Mouse (Mus musculus): ENCODE results near the gene Zcchc17. TPM values are rescaled to one million over a fixed set of nuclear protein-coding genes. Genes with fewer than 3 reads are reported as not detected.

The Zcchc17 gene
- polyA plus RNA-seq, 1 experiment from 2014 or later: 77.0 TPM

- Histone ChIP-seq H3K27me3 (ENCODE audit: control insufficient read depth, insufficient read depth, low read length) (peaks cover 2% of the 10 kb centered on the region; the same call in 1 of the 2 replicates), H3K27ac (ENCODE audit: low read depth, low read length) (no peak overlapping the region), H3K4me3 (ENCODE audit: low read depth, low read length) (no peak overlapping the region), H3K4me2 (ENCODE audit: low read depth, low read length, severe bottlenecking) (no peak overlapping the region), H3K9ac (ENCODE audit: low read length) (no peak overlapping the region), H3K4me1 (replicated peaks; ENCODE audit: control insufficient read depth, insufficient read depth, low read length) (peaks cover 7% of the 10 kb centered on the region; the same call in 1 of the 2 replicates), H3K9me3 (ENCODE audit: control insufficient read depth, low read length) (no peaks in the 10 kb centered on the region), H3K36me3 (ENCODE audit: control insufficient read depth, insufficient read depth, low read length) (no peaks in the 10 kb centered on the region)
- DNase-seq (ENCODE audit: low spot score): no peak
- ATAC-seq (replicated peaks; ENCODE audit: low FRiP score): no peak
- WGBS: 89% methylated on average over 6 of the region's 6 CpGs
These were observed 89.0 kb downstream of the Zcchc17 start for GRCm38 (mm10) chr4:130270611-130271347.

GRCm38 (mm10) chr4:130270089-130270488 lies 89.7 kb downstream of the Zcchc17 start:
- peaks cover 4% of the 10 kb centered on the region; the same call in 1 of the 2 replicates for H3K4me1 ChIP-seq (replicated peaks; ENCODE audit: control insufficient read depth, insufficient read depth, low read length)
- no peak for DNase-seq (ENCODE audit: low spot score)
- no peak overlapping the region for H3K4me2 ChIP-seq (ENCODE audit: low read depth, low read length, severe bottlenecking)
- H3K27ac ChIP-seq (ENCODE audit: low read depth, low read length): no peak overlapping the region
- H3K27me3 ChIP-seq (ENCODE audit: control insufficient read depth, insufficient read depth, low read length): no peaks in the 10 kb centered on the region
- no peak overlapping the region for H3K9ac ChIP-seq (ENCODE audit: low read length)
- WGBS: 92% methylated on average over 8 of the region's 8 CpGs
- no peak for ATAC-seq (replicated peaks; ENCODE audit: low FRiP score)
- H3K9me3 ChIP-seq (ENCODE audit: control insufficient read depth, low read length): no peaks in the 10 kb centered on the region
- no peak overlapping the region for H3K4me3 ChIP-seq (ENCODE audit: low read depth, low read length)
- no peaks in the 10 kb centered on the region for H3K36me3 ChIP-seq (ENCODE audit: control insufficient read depth, insufficient read depth, low read length)

- DNase-seq (ENCODE audit: low spot score) (no peak), ATAC-seq (replicated peaks; ENCODE audit: low FRiP score) (no peak)
- Histone ChIP-seq H3K4me1 (replicated peaks; ENCODE audit: control insufficient read depth, insufficient read depth, low read length) (peaks cover 5% of the 10 kb centered on the region; the same call in 1 of the 2 replicates), H3K9me3 (ENCODE audit: control insufficient read depth, low read length) (no peaks in the 10 kb centered on the region), H3K27ac (ENCODE audit: low read depth, low read length) (no peak overlapping the region), H3K4me2 (ENCODE audit: low read depth, low read length, severe bottlenecking) (no peak overlapping the region), H3K27me3 (ENCODE audit: control insufficient read depth, insufficient read depth, low read length) (no peaks in the 10 kb centered on the region), H3K4me3 (ENCODE audit: low read depth, low read length) (no peak overlapping the region), H3K9ac (ENCODE audit: low read length) (no peak overlapping the region), H3K36me3 (ENCODE audit: control insufficient read depth, insufficient read depth, low read length) (no peaks in the 10 kb centered on the region)
- 89% methylated on average over 10 of the region's 10 CpGs for WGBS
These were observed 91.0 kb downstream of the Zcchc17 start for GRCm38 (mm10) chr4:130268736-130269135.

- Histone ChIP-seq H3K4me2 (ENCODE audit: low read depth, low read length, severe bottlenecking) (no peak overlapping the region), H3K27ac (ENCODE audit: low read depth, low read length) (no peak overlapping the region), H3K4me1 (replicated peaks; ENCODE audit: control insufficient read depth, insufficient read depth, low read length) (0 out of 2 replicates have a peak, but pooled peaks cover 5% of the 10 kb centered on the region), H3K9me3 (ENCODE audit: control insufficient read depth, low read length) (no peaks in the 10 kb centered on the region), H3K9ac (ENCODE audit: low read length) (no peak overlapping the region), H3K27me3 (ENCODE audit: control insufficient read depth, insufficient read depth, low read length) (no peaks in the 10 kb centered on the region), H3K36me3 (ENCODE audit: control insufficient read depth, insufficient read depth, low read length) (peaks cover 2% of the 10 kb centered on the region; the same call in 1 of the 2 replicates), H3K4me3 (ENCODE audit: low read depth, low read length) (no peak overlapping the region)
- ATAC-seq (replicated peaks; ENCODE audit: low FRiP score) (no peak), DNase-seq (ENCODE audit: low spot score) (no peak)
- 78% methylated on average over 7 of the region's 7 CpGs for WGBS
These were observed 92.7 kb downstream of the Zcchc17 start for GRCm38 (mm10) chr4:130267069-130267468.

- WGBS: 47% methylated on average over 9 of the region's 9 CpGs
- H3K4me1 ChIP-seq (replicated peaks; ENCODE audit: control insufficient read depth, insufficient read depth, low read length): 0 out of 2 replicates have a peak, but pooled peaks cover 5% of the 10 kb centered on the region
- no peaks in the 10 kb centered on the region for H3K9me3 ChIP-seq (ENCODE audit: control insufficient read depth, low read length)
- no peak overlapping the region for H3K9ac ChIP-seq (ENCODE audit: low read length)
- no peak overlapping the region for H3K4me2 ChIP-seq (ENCODE audit: low read depth, low read length, severe bottlenecking)
- H3K27me3 ChIP-seq (ENCODE audit: control insufficient read depth, insufficient read depth, low read length): no peaks in the 10 kb centered on the region
- H3K27ac ChIP-seq (ENCODE audit: low read depth, low read length): no peak overlapping the region
- DNase-seq (ENCODE audit: low spot score) (no peak), ATAC-seq (replicated peaks; ENCODE audit: low FRiP score) (no peak)
- peaks cover 2% of the 10 kb centered on the region; the same call in 1 of the 2 replicates for H3K36me3 ChIP-seq (ENCODE audit: control insufficient read depth, insufficient read depth, low read length)
- H3K4me3 ChIP-seq (ENCODE audit: low read depth, low read length): no peak overlapping the region
These were observed 93.1 kb downstream of the Zcchc17 start for GRCm38 (mm10) chr4:130266601-130267000.

Other genes starting within 250 kb of the Zcchc17 start
- gene Hcrtr1, start 220.6 kb downstream of the Zcchc17 start, polyA plus RNA-seq (2014; fragmentation: Nextera tagmentation; extraction: Ambion mirVana): 0.27 and 0.28 TPM in 2 replicates
- gene Tinagl1, start 184.8 kb downstream of the Zcchc17 start, polyA plus RNA-seq (2014; fragmentation: Nextera tagmentation; extraction: Ambion mirVana): 7.6 and 7.9 TPM in 2 replicates
- gene Gm853, start 137.5 kb downstream of the Zcchc17 start, polyA plus RNA-seq (2014; fragmentation: Nextera tagmentation; extraction: Ambion mirVana): 0.39 TPM in 1 of 2 replicates, not detected in the other
- gene Serinc2, start 80.7 kb downstream of the Zcchc17 start, polyA plus RNA-seq (2014; fragmentation: Nextera tagmentation; extraction: Ambion mirVana): 83.4 and 86.8 TPM in 2 replicates
- gene Fabp3, start 51.3 kb downstream of the Zcchc17 start, polyA plus RNA-seq (2014; fragmentation: Nextera tagmentation; extraction: Ambion mirVana): 10.7 and 10.9 TPM in 2 replicates
- not detected in 2 replicates for gene Gm10570, start 51.3 kb downstream of the Zcchc17 start, polyA plus RNA-seq (2014; fragmentation: Nextera tagmentation; extraction: Ambion mirVana)
- gene Snrnp40, start 189 bp upstream of the Zcchc17 start, polyA plus RNA-seq (2014; fragmentation: Nextera tagmentation; extraction: Ambion mirVana): 214 and 238 TPM in 2 replicates
- 12.5 and 18.5 TPM in 2 replicates for gene Nkain1, start 214.2 kb upstream of the Zcchc17 start, polyA plus RNA-seq (2014; fragmentation: Nextera tagmentation; extraction: Ambion mirVana)